Mouse (Mus musculus) thymus, adult 18-20 months (tissue): ENCODE measurements around the gene Itga1.

Source experiments
- DNase-seq, 2 experiments: peaks; one replicate each; pipeline ENCODE4 v3.0.0; 2022; ENCODE audit warnings: mixed read lengths in 2 of 2

Gene Itga1

GRCm38 (mm10) chr13:114984658-114985057 lies 117.1 kb downstream of the Itga1 start:
- DNase-seq: no peak

GRCm38 (mm10) chr13:114983116-114983515 lies 118.6 kb downstream of the Itga1 start:
- DNase-seq: no peak

GRCm38 (mm10) chr13:114980831-114981419 lies 120.8 kb downstream of the Itga1 start:
- DNase-seq: no peak

- no peak for DNase-seq
Observed at GRCm38 (mm10) chr13:114974484-114975042, 127.2 kb downstream of the Itga1 start.

DNA sequence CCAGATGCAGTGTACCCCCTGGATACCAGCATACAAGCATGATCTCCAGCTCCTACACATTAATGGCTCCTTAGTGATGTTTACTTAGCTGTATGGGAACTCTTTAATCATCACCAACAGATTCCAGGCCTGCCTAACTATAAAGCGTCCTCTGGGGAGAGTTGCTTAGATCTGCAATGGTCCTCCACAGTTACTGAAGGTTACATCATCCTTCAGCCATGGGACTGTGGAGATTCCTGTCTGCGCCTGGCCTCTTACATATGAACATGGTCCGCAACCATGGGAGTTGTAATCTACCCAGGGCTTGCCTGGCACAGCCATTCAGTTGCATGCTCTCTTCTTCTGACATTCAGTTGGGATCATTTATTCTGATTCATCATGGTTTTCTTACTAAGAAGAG lies 129.9 kb downstream of the Itga1 start:
- no peak for DNase-seq

- peak; percentile 11 to 17 for DNase-seq
Observed at GRCm38 (mm10) chr13:114964233-114964632, 137.5 kb downstream of the Itga1 start.

DNA sequence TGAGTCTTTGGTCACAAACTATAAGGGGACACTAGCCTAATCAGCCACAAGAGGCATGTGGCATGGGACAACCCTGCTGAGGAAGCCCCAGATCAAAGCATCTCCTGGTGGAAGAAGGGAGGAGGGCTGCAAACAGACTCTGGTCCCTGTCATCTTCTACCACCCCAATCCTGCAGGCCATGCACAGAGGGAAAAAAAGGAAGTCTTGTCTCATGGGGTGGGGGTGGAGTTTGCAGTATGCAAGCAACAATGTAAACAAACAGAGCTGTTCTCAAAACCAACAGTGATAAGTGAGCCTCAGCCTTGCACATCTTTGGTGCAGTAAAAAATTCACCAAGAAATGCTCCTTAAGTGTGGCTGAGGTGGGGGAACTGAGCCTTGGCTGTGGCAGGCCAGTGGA lies 147.2 kb downstream of the Itga1 start:
- no peak for DNase-seq

GRCm38 (mm10) chr13:114933541-114933940 lies 168.2 kb downstream of the Itga1 start:
- DNase-seq: no peak

DNA sequence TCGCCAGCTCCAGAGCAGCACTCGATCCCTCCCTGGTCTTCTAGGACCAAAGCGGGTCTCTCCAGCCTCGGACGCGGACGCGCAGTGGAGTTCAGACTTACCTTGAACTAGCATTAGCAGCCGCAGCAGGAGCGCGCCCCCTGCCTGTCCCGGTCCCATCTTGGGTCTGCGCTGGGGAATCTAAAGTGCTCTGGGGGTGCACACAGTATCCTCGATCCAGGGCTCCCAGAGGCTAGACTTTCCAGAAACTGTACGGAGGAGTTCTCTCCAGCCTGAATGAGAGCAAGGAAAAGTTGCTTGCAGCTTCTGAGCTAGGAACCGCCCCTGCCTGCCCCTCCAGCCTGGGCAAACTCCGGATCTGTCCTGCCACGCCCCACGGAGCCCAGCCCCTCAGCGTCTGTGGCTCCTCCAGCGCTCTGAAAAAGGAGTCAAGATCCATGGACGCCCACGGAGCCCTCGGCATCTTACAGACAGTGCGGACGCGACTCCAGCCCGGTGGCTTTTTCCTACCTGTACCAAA lies 169.9 kb downstream of the Itga1 start, which contains the start of gene Itga2:
Gene Itga2, minus strand, starts transcription at position 326 of the 520 bp plus-strand sequence.
- peak; percentile 17 to 34 for DNase-seq

- DNase-seq: no peak
Observed at GRCm38 (mm10) chr13:114930996-114931649, 170.6 kb downstream of the Itga1 start.

DNA sequence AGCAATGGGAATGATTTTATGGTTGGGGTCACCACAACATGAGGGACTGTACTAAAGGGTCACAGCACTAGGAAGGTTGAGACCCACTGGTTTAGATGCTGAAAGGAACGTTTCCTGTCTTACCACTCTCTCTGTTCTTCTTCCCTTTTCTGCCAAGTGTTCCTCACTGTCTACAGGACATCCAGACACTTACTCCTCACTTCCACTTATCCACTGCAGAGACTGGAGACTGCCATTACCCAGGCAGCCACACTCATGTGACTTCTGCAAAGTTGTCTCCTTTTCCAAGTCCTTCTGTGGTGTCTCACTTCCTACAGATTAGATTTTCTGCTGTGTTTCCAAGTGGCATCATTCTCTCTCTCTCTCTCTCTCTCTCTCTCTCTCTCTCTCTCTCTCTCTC lies 177.0 kb downstream of the Itga1 start:
- DNase-seq: no peak

- DNase-seq: no peak
Observed at GRCm38 (mm10) chr13:114923331-114923730, 178.4 kb downstream of the Itga1 start.

DNA sequence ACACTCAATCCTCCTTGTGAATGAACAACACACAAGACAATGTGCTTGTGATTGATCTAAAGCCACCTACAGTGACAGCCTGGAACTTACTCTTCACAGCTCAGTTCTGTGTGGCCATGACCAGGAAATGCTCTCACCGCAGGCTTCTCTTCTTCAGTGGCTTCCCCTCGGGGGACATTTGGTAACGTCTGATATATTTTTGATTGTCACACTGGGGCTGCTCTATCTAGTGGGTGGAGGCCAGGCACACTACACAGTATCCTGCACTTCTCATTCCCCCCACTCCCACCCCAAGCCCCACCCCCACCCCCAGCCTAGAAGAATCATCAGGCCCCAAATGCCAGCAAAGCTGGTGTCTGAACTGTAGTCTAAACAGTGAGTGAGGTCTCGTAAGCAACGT lies 186.0 kb downstream of the Itga1 start:
- no peak for DNase-seq

GRCm38 (mm10) chr13:114914963-114915362 lies 186.8 kb downstream of the Itga1 start:
- DNase-seq: no peak

DNA sequence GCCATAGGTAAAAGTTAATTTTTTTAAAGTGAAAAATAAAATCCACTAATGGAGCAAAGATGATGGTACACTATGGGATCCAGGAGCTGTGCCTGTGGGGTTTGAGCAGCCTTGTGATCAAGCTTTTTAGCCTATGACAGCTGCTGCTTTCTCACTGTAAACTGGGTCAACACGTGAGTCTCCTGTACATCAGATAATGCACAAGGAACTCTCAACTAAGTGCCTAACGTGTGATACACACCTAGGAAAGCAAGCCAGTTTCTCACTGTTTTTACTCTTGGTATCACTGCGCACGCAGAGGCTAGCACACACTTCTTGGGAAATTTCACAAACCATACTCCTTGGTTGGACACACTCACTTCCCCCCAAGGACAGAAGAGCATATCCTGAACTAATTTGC lies 187.2 kb downstream of the Itga1 start:
- no peak for DNase-seq

GRCm38 (mm10) chr13:114910629-114911028 lies 191.1 kb downstream of the Itga1 start:
- no peak for DNase-seq

DNA sequence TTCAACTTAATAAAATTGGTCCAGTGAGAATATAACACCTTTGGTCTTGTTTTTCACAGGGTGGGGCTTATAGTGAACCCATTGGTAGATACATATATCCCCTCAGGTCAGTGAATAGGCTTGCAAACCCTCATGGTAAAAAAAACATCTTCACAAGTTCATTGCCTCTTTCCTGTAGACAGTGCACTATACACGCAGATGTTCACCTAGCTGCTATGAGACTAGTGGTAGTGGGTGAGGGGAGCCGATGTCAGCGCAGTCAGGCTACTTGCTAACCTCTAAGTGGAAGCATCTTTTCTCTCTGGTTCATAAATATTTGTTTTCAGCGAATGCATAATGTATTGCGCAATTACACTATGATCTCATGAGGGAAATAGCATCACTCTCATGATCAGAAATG lies 192.2 kb downstream of the Itga1 start:
- no peak for DNase-seq

DNA sequence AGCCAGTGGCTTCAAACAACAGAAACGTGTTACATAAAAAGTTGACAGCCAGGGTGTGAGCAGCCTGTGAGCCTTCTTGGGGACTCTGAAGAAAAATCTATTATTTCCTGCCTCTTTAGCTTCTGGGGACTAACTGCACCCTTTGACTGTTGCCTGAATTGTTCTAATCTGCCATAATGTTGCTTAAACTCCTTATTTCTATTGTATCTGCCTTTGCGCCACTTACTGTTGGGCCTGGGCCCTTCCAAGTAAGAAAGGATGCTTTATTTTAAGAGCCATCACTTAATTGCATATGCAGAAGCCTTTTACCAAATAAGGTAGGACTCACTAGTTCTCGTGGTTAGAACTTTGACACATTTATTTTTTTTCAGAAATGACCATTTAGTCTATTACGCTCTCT lies 193.9 kb downstream of the Itga1 start:
- DNase-seq: no peak
